Mouse (Mus musculus): ENCODE data around the gene Foxk1.

GRCm38 (mm10) chr5:142426476-142426875 is 25.2 kb downstream of the Foxk1 start:
- TF ChIP-seq CTCF (conservative IDR thresholded peaks at IDR 0.05; ENCODE audit: low read length), result no peak
- TF ChIP-seq POU5F1 (IDR thresholded peaks at IDR 0.05; ENCODE audit: borderline replicate concordance, low read length), result no peak
- no peak for TF ChIP-seq NANOG (IDR thresholded peaks at IDR 0.05; ENCODE audit: borderline replicate concordance, low read length)

All from E14TG2a.4 (cell line).